Mouse (Mus musculus) yolk sac, embryonic 10.5 days (tissue): Measurements from ENCODE around the gene Ttll4.

Experiments
- DNase-seq: peaks from one replicate; pipeline ENCODE4 v3.0.0-alpha.2; 2017; ENCODE audit warnings: low spot score

The Ttll4 gene

GRCm38 (mm10) chr1:74712046-74712445 lies 50.5 kb downstream of the Ttll4 start:
- no peak for DNase-seq

GRCm38 (mm10) chr1:74712461-74713098 lies 51.0 kb downstream of the Ttll4 start:
- no peak for DNase-seq

GRCm38 (mm10) chr1:74713099-74713858 lies 51.7 kb downstream of the Ttll4 start, which contains the start of gene Cyp27a1:
Gene Cyp27a1 (plus strand): TSS chr1:74713574.
- peak; percentile 82 for DNase-seq

GRCm38 (mm10) chr1:74713859-74714730 lies 52.5 kb downstream of the Ttll4 start:
- no peak for DNase-seq

GRCm38 (mm10) chr1:74714967-74715366 lies 53.4 kb downstream of the Ttll4 start:
- no peak for DNase-seq

- DNase-seq: no peak
These were observed 53.9 kb downstream of the Ttll4 start for GRCm38 (mm10) chr1:74715468-74715867.

- DNase-seq: no peak
These were observed 54.3 kb downstream of the Ttll4 start for GRCm38 (mm10) chr1:74715886-74716285.

- DNase-seq: no peak
These were observed 56.6 kb downstream of the Ttll4 start for GRCm38 (mm10) chr1:74718113-74718512.

GRCm38 (mm10) chr1:74719281-74719680 lies 57.7 kb downstream of the Ttll4 start:
- DNase-seq: no peak

GRCm38 (mm10) chr1:74721657-74722056 lies 60.1 kb downstream of the Ttll4 start:
- no peak for DNase-seq

GRCm38 (mm10) chr1:74723748-74724147 lies 62.2 kb downstream of the Ttll4 start:
- no peak for DNase-seq

- DNase-seq: no peak
These were observed 64.6 kb downstream of the Ttll4 start for GRCm38 (mm10) chr1:74726114-74726513.

- DNase-seq: no peak
These were observed 65.1 kb downstream of the Ttll4 start for GRCm38 (mm10) chr1:74726674-74727073.

- no peak for DNase-seq
These were observed 66.9 kb downstream of the Ttll4 start for GRCm38 (mm10) chr1:74728446-74728845.

GRCm38 (mm10) chr1:74736977-74737376 lies 75.4 kb downstream of the Ttll4 start:
- DNase-seq: no peak

GRCm38 (mm10) chr1:74737500-74737899 lies 76.0 kb downstream of the Ttll4 start:
- no peak for DNase-seq

- DNase-seq: no peak
These were observed 79.3 kb downstream of the Ttll4 start for GRCm38 (mm10) chr1:74740846-74741245.

GRCm38 (mm10) chr1:74747335-74747734 lies 85.8 kb downstream of the Ttll4 start:
- no peak for DNase-seq

GRCm38 (mm10) chr1:74748643-74749271 lies 87.2 kb downstream of the Ttll4 start, which contains the start of gene Prkag3:
Gene Prkag3 (minus strand): TSS chr1:74749221.
- DNase-seq: no peak

GRCm38 (mm10) chr1:74749301-74749700 lies 87.8 kb downstream of the Ttll4 start:
- DNase-seq: peak; percentile 23

GRCm38 (mm10) chr1:74750683-74751082 lies 89.1 kb downstream of the Ttll4 start:
- DNase-seq: peak; percentile 29

- no peak for DNase-seq
These were observed 90.6 kb downstream of the Ttll4 start for GRCm38 (mm10) chr1:74752150-74752549.
